In the genomic region with DNA sequence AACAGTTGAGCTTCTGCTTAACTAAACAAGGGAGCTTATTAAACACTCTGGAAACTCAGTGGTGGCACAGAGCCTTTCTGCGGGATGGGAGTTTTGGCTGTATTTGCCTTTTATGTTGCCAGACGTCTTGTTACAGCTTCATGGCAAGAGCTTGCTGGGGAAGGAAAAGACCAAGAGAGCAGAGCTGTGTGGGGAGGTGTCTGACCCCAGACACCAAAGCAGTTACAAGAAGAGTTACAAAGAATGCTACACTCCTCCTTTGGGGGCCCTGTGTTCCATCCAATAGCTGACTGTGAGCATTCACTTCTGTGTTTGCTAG, we compare ENCODE assay signal across 25 mouse cellular contexts. TPM values are rescaled to one million over a fixed set of nuclear protein-coding genes. Genes with fewer than 3 reads are reported as not detected.
A peak's percentile ranks its signal among the peaks of the same experiment; 100 is the strongest.
DNase-seq lines count a peak whose midpoint lies in the region; ATAC-seq and TF ChIP-seq lines count a peak whose summit lies in the region.
"Had no signal": no experiment of that assay in that cellular context is flagged by ENCODE, and none has a peak within 500 bp of the region (broad histone marks: within the 10 kb centered on the region; RNA-seq: fewer than 3 reads in every experiment).

No protein-coding gene starts in this region.

- no peak overlapping the region for H3K9ac ChIP-seq in stomach, embryonic 15.5 days
- H3K9ac ChIP-seq in stomach, postnatal 0 days (ENCODE audit: low read length): no peak overlapping the region
- H3K9ac ChIP-seq: heart, embryonic 13.5 days; intestine, embryonic 15.5 days; kidney, embryonic 15.5 days; liver, embryonic 13.5 days; lung, embryonic 15.5 days; neural tube, embryonic 12.5 days had no signal

- TF ChIP-seq EP300 in stomach, postnatal 0 days (optimal IDR thresholded peaks at IDR 0.05): no peak

- 32% methylated on average over 2 of the region's 2 CpGs for WGBS in stomach, embryonic 15.5 days
- 10% methylated on average over 2 of the region's 2 CpGs for WGBS in stomach, postnatal 0 days

- DNase-seq in frontal cortex, postnatal 14 days (ENCODE audit: low spot score in 2 of 2): no peak
- DNase-seq in left cerebral cortex, postnatal 4 days: peak; percentile 17
- no peak for DNase-seq in left cerebral cortex, postnatal 25 days (ENCODE audit: low spot score in 2 of 2)
- DNase-seq in stomach, postnatal 0 days (ENCODE audit: low spot score): no peak
- no peak for DNase-seq in adrenal gland, adult 8-10 months
- DNase-seq: adrenal gland, postnatal 25 days; cerebellum, adult 9-10 months; heart, postnatal 36 days; layer of hippocampus, postnatal 36 days; liver, embryonic 13.5 days; retina, postnatal 1 day had no signal

- TF ChIP-seq CTCF in stomach, postnatal 0 days (IDR thresholded peaks at IDR 0.05; ENCODE audit: low read depth): no peak

- intact Hi-C loops in left cerebral cortex, postnatal 4 days (cut with DNase I): no loop called here
- intact Hi-C loops in left cerebral cortex, postnatal 25 days (cut with DNase I): no loop called here

- H3K4me3 ChIP-seq in stomach, embryonic 15.5 days (replicated peaks): no peak overlapping the region
- H3K4me3 ChIP-seq in stomach, postnatal 0 days (ENCODE audit: low read depth, low read length): no peak overlapping the region
- H3K4me3 ChIP-seq: heart, embryonic 13.5 days; intestine, embryonic 15.5 days; kidney, embryonic 15.5 days; liver, embryonic 13.5 days; lung, embryonic 15.5 days; neural tube, embryonic 12.5 days had no signal

- peak; percentile 56; the same call in 1 of the 2 replicates for ATAC-seq in frontal cortex, adult (ENCODE audit: low TSS enrichment)
- no peak for ATAC-seq in stomach, embryonic 15.5 days (ENCODE audit: insufficient read depth, low FRiP score, low read depth)
- ATAC-seq in stomach, postnatal 0 days (ENCODE audit: low FRiP score, low TSS enrichment): no peak
- ATAC-seq: activated CD4-positive, CD25-positive, alpha-beta regulatory T cell, adult 4 months; intestine, embryonic 15.5 days; Patski had no signal

- H3K36me3 ChIP-seq in stomach, embryonic 15.5 days: no peaks in the 10 kb centered on the region
- no peaks in the 10 kb centered on the region for H3K36me3 ChIP-seq in stomach, postnatal 0 days (ENCODE audit: control insufficient read depth, insufficient read depth, low read length)
- H3K36me3 ChIP-seq: heart, embryonic 13.5 days; intestine, embryonic 15.5 days; kidney, embryonic 15.5 days; liver, embryonic 13.5 days; lung, embryonic 15.5 days; neural tube, embryonic 12.5 days had no signal

- no peaks in the 10 kb centered on the region; the same call in 1 of the 2 replicates for H3K4me1 ChIP-seq in stomach, embryonic 15.5 days
- 0 out of 2 replicates have a peak, but pooled peaks cover 2% of the 10 kb centered on the region for H3K4me1 ChIP-seq in stomach, postnatal 0 days (replicated peaks; ENCODE audit: control insufficient read depth, insufficient read depth)
- H3K4me1 ChIP-seq: heart, embryonic 13.5 days; intestine, embryonic 15.5 days; kidney, embryonic 15.5 days; liver, embryonic 13.5 days; lung, embryonic 15.5 days had no signal

- H3K27ac ChIP-seq in stomach, embryonic 15.5 days: peak overlapping the region; percentile 35; the same call in 1 of the 2 replicates
- H3K27ac ChIP-seq in stomach, postnatal 0 days (replicated peaks): no peak overlapping the region
- H3K27ac ChIP-seq: heart, embryonic 13.5 days; intestine, embryonic 15.5 days; kidney, embryonic 15.5 days; liver, embryonic 13.5 days; lung, embryonic 15.5 days; neural tube, embryonic 12.5 days had no signal

- no peak overlapping the region for H3K4me2 ChIP-seq in stomach, embryonic 15.5 days
- no peak overlapping the region for H3K4me2 ChIP-seq in stomach, postnatal 0 days (replicated peaks; ENCODE audit: low read depth)
- H3K4me2 ChIP-seq: heart, embryonic 13.5 days; intestine, embryonic 15.5 days; kidney, embryonic 15.5 days; liver, embryonic 13.5 days; lung, embryonic 15.5 days; neural tube, embryonic 12.5 days had no signal

- no peaks in the 10 kb centered on the region for H3K27me3 ChIP-seq in stomach, embryonic 15.5 days (replicated peaks)
- no peaks in the 10 kb centered on the region for H3K27me3 ChIP-seq in stomach, postnatal 0 days (ENCODE audit: control insufficient read depth, insufficient read depth, low read length)
- H3K27me3 ChIP-seq: heart, embryonic 13.5 days; intestine, embryonic 15.5 days; kidney, embryonic 15.5 days; liver, embryonic 13.5 days; lung, embryonic 15.5 days; neural tube, embryonic 12.5 days; Patski had no signal

- no peaks in the 10 kb centered on the region for H3K9me3 ChIP-seq in stomach, embryonic 15.5 days
- H3K9me3 ChIP-seq in stomach, postnatal 0 days (ENCODE audit: control insufficient read depth, low read length): no peaks in the 10 kb centered on the region; the same call in 1 of the 2 replicates
- H3K9me3 ChIP-seq: heart, embryonic 13.5 days; intestine, embryonic 15.5 days; liver, embryonic 13.5 days; lung, embryonic 15.5 days had no signal

RNA-seq across cellular contexts. Expression of gene Nipal1, which starts 51.9 kb away (rescaled TPM):
- under 1 TPM in 1 of 2 experiments, not detected in 1; 0.30 TPM for total RNA-seq in left cerebral cortex, postnatal 4 days (2021)
- total RNA-seq in left cerebral cortex, postnatal 25 days (2021): not detected
- 14.3 and 14.5 TPM in 2 replicates for polyA plus RNA-seq in stomach, embryonic 15.5 days (2015; fragmentation: Nextera tagmentation; extraction: Ambion mirVana)
- polyA plus RNA-seq in stomach, postnatal 0 days (2015; fragmentation: Nextera tagmentation; extraction: Ambion mirVana): 64.5 and 64.7 TPM in 2 replicates
- 1 to 10 TPM in 1 of 4 experiments, under 1 TPM in 3; 0.24 to 3.5 (median 0.60) TPM for total RNA-seq in adrenal gland, adult 8-10 months (2022)
- total RNA-seq: heart, postnatal 36 days; layer of hippocampus, postnatal 36 days; left cerebral cortex, postnatal 36 days; megakaryocyte progenitor cell, adult 5-6 weeks had no signal

RNA-seq across cellular contexts. Expression of gene Txk, which starts 53.1 kb away (rescaled TPM):
- under 1 TPM; 0.18 to 0.40 TPM for total RNA-seq in left cerebral cortex, postnatal 4 days (2021)
- under 1 TPM; 0.11 to 0.64 TPM for total RNA-seq in left cerebral cortex, postnatal 25 days (2021)
- polyA plus RNA-seq in stomach, embryonic 15.5 days (2015; fragmentation: Nextera tagmentation; extraction: Ambion mirVana): 0.36 and 0.37 TPM in 2 replicates
- polyA plus RNA-seq in stomach, postnatal 0 days (2015; fragmentation: Nextera tagmentation; extraction: Ambion mirVana): 0.16 and 0.21 TPM in 2 replicates
- total RNA-seq in adrenal gland, adult 8-10 months (2022): under 1 TPM; 0.07 to 0.27 (median 0.16) TPM
- total RNA-seq: adrenal gland, postnatal 25 days had no signal
- polyA plus RNA-seq: liver, embryonic 13.5 days had no signal

RNA-seq across cellular contexts. Expression of gene Cnga1, which starts 55.4 kb away (rescaled TPM):
- not detected for total RNA-seq in left cerebral cortex, postnatal 4 days (2021)
- total RNA-seq in left cerebral cortex, postnatal 25 days (2021): not detected
- not detected in 2 replicates for polyA plus RNA-seq in stomach, embryonic 15.5 days (2015; fragmentation: Nextera tagmentation; extraction: Ambion mirVana)
- 0.06 TPM in 1 of 2 replicates, not detected in the other for polyA plus RNA-seq in stomach, postnatal 0 days (2015; fragmentation: Nextera tagmentation; extraction: Ambion mirVana)
- total RNA-seq in adrenal gland, adult 8-10 months (2022): under 1 TPM in 1 of 4 experiments, not detected in 3; 0.15 TPM
- total RNA-seq: adrenal gland, postnatal 25 days; gastrocnemius, postnatal 4 days; heart, postnatal 36 days; layer of hippocampus, postnatal 36 days; left cerebral cortex, postnatal 36 days; megakaryocyte progenitor cell, adult 5-6 weeks had no signal
- polyA plus RNA-seq: heart, embryonic 13.5 days; intestine, embryonic 15.5 days; kidney, embryonic 15.5 days; large intestine, adult 2 months; liver, embryonic 13.5 days; neural tube, embryonic 12.5 days; small intestine, adult 2 months had no signal
